Mouse (Mus musculus) erythroblast, embryonic 14.5 days (primary cell): Measurements from ENCODE around the gene Psmg3.

Experiments
- GATA1 ChIP-seq: IDR thresholded peaks from 2 replicates; pipeline ENCODE4 v1.6.1; 2012; ENCODE audit warnings: low read length, inconsistent platforms, mixed read lengths
- TAL1 ChIP-seq: IDR thresholded peaks from 3 replicates; pipeline ENCODE4 v1.6.1; 2012; ENCODE audit warnings: low read length, inconsistent platforms, mixed read lengths

- TF ChIP-seq GATA1: peak; percentile 33; the same call in 1 of the 2 replicates
- no peak for TF ChIP-seq TAL1
Measured at GRCm38 (mm10) chr5:139797473-139798167, 29.1 kb downstream of the Psmg3 start.
